Mouse (Mus musculus): Measurements from ENCODE around the gene Riok1.

Gene Riok1

DNA sequence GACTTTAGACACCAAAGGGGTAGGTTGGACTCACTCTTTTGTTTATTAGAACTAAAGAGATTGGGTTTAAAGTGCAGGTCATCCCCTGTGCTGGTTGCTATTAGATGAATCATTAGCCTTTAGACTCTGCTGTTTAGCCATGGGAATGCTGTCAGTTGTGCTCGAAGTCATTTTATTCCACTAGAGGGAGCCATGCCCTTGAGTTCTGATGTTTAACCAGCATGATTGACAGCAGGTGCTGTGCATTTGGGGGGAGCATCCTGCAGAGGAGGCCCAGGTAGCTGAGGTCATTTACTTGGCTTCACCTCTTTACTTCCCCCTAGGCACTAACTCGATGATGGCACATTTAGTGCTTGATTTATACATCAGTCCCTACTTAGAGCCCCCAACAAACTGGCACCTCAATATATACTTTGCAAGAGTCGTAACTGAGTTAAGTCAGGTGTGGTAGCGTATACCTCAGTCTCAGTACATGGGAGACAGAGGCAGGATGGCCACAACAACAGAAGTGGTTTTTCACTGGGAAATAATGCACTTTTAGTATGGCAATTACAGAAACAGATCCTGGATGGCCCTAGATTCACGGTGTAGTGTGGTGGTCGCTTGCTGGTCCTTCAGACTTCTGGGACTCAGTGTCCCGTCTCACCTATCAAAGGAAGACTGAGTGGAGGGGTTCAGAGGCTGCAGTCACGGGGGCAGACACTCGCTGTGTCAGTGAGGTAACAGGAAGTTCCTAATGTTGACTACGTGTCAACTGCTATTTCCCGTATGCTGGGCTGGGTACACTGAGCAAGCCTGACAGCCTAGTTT, 28.3 kb downstream of the Riok1 start:
- DNase-seq: peak; percentile 57

DNA sequence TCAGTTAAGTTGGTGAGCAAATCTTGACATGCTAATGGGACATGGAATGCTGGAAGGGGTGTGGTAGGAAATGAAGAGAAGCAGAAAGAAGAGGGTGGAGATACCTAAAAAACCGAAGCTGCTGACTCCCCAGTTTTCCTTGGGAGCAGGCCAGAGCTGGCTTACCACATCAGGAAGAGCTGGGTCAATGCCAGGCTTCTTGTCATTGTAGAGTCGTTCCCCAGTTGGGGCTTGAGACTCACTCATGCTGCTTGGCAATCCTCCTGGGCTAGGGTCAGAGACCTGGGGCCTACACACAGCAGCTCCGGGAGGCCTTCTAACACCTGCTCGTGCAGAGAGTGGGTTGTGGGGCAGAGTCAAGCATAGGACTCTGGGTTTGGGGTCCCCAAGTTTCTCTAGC, 34.1 kb downstream of the Riok1 start:
- DNase-seq: peak; percentile 34

DNA sequence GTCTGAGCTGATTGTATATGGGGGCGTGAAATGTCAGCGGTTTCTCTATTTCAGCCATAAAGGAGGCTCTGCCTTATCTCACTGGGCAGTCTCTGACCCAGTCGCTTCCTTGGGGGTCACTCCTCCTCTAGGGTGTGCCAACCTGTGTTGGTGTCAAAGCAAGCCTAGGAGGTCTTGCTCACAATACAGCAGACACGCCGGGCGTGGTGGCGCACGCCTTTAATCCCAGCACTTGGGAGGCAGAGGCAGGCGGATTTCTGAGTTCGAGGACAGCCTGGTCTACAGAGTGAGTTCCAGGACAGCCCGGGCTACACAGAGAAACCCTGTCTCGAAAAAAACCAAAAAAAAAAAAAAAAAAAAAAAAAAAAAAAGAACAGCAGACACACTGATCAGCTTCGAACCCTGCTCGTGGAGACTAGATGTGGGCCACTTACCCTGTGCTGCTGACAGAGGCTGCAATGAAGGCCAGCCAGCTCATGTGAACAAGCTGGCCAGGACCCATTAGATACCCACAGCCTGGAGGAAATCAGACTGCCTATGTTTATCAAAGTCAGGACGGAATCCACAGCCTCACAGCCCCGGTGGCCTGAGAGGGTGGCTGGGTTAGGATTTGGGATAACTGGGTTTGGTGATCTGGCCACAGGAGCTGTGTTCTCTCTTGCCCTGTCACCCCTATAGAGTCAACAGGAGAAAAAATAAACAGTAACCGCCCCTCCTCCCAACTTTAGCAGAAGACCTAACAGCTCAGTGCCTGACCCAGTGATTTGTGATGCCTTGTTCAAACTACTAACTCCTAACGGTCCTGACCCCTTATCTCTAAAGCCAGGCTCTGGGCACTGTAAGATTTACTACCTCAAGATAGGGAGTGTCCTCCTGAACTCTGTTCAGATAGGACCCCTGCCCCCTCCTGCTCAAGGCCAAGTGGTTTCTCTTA, 36.8 kb downstream of the Riok1 start:
- DNase-seq: no peak

DNA sequence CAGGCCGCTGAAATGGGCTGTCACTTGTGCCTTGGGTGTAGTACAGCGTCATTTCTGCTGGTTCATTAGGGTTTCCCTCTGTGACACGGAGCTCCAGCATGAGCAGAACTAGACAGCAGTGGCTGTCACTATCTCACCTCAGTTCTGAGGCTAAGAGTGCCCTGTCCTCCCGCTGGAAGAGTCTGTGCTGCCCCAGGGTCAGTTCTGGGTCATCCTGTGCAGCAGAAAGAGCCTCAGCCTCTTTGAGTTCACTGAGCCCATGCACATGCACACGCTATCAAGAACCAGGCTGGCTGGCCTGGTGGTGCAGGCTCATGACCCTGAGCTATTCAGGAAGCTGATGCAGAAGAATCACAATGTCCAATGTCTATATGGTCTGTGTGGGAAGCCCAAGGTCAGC, 37.6 kb downstream of the Riok1 start:
- no peak for DNase-seq

DNA sequence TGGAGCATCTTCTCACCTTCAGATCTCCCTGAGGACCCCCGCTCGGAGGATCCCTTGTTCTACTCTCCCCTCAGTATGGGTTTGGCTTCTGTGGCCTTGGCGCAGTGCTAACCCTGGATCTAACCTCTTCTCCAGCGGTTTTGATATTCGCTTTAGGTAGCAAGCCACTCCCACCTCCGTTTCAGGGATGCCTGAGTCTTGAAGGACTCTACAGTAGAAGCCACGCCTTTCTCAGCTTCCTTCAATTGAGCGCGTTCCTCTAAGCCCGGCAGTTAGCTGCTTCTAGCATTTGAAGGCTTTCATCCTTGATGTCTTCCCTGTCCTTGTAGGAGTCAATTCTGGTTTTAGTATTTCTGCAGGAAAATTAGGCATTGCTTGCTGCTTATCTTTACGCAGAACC, 40.3 kb downstream of the Riok1 start:
- DNase-seq: peak; percentile 14

DNA sequence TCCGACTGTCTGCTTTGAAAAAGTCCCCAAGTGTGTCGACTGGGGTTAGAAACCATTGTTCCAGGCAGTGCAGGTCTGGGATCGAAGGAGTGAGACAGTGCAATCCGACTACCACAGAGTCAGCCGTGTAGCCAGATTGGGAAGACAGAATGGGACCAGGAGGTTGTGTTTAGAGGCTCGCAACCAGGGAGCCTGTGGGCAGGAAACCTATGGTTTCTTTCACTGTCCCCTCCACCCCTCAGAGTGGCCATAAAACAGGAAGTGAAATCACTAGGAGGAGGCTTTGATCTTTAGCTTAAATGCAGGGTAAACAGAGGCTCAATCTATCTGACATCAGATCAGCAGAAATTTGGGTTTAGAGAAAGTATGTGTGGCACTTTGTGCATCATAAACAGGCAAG, 42.0 kb downstream of the Riok1 start:
- no peak for DNase-seq

DNA sequence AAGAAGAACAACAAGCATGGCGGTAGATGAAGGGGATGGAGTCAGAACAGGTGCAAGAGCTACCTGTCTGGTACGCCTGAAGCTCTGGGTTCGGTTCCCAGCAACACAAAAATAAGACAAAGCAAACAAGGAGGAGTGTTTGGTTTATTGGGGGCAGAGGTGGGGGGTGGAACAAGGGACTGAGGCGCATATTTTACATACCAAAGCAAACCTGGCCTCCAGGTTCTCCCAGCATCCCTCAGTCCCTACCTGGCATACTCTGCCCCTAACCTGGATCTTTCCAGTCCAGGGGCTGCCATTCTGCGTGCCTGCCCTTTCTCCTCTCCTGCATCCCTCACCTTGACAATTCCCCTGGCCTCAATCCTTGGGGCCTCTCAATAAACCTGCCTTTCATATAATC, 42.6 kb downstream of the Riok1 start:
- no peak for DNase-seq

DNA sequence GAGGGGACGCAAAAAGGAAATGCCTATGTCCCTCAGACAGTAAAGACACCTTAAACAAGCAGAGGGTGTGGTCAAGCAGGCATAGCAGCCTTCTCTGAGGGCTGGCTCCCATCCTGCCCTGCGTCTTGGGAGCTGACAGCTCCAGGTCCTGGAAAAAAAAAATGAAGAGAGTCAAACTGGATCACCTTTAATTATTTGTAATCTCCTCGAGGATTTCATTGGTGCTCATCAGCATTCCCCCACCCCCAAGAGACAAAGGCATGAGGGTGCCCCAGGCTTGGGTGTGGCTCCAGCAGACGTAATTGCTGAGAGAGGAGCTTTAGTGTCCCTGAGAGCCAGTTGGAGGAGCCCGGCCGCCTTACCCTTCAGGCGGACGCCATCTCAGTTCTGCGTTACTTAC, 43.2 kb downstream of the Riok1 start:
- no peak for DNase-seq

DNA sequence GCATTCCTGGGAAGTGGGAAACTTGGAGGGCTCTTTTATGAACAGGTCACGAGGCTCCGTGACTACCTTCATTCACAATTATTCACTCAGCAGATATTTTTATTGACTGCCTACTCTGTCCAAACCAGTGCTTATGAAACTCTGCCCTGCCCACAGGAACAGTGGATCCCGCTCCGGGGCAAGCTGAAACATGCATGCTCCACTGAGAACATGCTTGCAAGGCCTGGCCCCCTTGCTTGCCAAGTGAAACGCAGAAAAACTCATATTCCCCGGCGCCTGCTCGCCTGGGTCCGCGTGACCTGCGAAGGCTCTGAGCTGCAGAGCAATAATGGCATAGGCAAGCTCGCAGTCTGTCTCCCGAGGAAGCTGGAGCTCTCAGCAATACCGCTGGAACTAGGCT, 43.9 kb downstream of the Riok1 start:
- no peak for DNase-seq

DNA sequence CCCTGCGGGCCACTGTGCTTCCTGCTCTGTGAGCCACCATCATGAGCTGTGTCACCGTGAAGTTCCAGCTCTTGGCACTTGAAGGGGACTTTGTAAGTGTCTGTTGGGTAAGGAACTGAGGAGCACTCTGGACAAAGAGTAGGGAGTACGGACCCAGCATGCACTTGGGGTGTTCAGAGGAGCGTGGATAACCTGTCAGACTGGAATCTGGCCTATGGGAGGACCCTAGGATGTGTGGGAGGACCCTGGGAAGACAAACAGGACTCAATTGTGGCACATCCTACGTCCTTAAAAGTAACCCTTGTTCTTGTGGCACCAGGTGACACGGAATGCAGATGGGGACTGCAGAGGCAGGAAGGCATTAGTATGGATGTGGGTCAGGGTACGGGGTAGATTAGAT, 44.4 kb downstream of the Riok1 start:
- no peak for DNase-seq

DNA sequence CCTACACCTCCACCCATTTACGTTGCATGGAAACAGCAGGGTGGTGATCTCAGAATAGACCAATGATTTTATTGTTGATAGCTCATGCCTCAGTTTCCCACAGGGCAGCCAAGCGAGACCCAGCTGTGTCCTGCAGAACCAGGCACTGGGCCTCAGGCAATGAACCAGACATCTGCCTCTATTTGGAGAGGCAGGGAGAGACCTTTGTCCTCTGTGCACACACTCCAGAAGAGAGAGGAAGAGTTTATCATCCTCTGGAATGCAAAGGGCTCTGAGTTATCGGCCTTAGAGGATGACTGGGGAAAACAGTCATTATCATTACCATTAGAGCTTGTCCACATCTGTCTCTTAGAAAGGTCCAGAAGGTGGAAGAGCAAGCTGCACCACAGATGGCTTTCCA, 49.9 kb downstream of the Riok1 start:
- no peak for DNase-seq

DNA sequence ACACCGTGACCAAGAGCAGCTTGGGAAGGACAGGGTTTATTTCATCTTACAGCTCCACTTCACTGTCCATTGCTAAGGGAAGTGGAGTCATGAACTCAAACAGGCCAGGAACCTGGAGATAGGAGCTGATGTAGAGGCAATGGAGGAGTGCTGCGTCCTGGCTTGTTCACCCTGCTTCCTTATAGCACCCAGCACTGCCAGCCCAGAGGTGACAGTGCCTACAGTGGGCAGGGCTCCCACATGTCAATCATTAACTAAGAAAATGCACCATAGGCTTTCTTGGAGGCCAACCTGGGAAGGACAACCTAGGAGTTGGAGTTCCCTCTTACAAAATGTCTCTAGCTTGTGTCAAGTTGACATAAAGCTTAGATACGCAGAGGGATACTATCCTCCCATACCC, 51.2 kb downstream of the Riok1 start:
- no peak for DNase-seq

DNA sequence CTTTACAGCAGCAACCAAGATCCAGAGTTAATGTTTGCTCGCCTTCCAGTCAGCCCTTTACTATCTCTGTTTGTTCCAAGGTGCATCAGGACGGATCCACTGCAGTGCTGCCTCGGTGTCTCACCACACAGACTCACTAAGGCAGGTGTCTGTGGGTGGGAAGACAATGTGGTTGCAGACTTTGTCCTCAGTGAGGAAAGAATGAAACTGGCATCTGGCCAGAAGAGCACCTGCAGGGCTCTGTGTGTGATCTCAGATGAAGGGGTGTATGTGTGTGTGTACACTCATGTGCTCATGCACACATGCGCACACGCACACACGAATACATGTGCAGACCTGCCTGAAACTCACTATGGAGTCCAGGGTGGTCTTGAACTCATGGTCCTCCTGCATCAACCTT, 52.7 kb downstream of the Riok1 start:
- DNase-seq: no peak

DNA sequence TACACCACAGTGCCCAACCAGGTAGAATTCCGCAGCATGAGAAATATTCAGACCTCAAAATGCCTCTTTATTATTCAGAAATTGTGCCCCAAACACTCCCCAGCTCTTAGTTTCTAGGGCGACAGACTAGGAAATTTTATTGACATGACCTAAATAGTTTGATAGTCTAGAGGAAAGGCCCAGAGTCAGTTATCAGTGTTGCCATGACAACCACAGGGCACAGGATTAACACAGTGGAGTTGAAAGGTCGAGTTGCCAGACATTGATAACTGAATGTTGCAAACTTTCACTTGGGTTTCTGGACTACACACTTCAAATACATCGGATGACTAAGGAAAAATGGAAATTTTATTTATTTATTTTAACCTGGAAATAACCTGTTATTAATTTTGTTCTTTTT, 53.1 kb downstream of the Riok1 start:
- DNase-seq: no peak

DNA sequence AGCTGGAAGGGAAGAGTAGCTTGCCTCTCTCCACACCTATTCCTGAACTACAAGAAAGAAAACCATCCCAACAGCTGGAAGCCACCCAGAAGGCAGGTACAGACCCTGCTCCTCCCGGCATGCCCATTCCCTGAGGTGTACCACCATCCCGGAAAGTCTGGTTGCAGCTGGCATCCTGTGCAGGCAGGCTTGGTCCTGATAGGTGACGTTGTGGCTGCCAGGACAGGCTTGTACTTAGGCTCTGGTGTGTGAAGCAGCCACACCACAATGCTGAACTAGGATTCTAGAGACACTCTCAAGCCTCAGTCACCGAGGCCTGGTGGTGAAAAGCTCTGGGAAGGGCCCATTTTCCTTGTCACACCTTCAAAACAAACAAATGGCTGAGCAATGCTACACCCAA, 59.4 kb downstream of the Riok1 start:
- DNase-seq: no peak

DNA sequence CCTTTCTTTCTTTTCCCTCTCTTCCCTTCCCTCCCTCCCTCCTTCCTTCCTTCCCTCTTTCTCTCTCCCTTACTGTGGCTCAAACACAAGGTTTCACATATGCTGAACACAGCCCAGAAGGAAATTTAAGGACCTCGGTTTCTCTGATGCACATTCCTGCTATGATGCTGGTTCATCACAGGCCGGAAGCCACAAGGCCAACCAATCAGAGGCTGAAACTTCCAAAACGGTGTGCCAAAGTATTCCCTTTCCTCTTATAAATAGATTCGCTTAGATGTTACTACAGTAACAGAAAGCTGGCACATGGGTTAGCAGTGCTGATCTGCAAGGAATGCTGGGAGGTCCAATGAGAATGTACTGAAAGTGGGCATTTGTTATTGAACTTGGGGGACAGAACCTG, 66.6 kb downstream of the Riok1 start:
- no peak for DNase-seq

DNA sequence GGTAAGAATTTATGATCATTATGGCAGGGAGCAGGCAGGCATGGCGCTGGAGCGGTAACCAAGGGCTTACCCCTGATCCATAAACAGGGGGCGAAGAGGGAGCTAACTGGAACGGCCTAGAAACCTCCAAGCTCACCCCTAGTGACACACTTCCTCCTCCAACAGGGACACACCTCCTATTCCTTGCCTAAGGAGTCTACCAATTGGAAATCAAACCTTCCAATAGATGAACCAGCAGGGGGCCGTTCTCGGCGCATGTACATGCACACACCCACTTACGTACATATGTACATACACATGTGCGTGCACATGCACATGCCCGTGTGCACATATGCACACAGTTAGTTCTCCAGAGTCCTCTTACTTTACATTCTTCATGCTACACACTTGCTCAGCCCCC, 67.7 kb downstream of the Riok1 start:
- DNase-seq: no peak

DNA sequence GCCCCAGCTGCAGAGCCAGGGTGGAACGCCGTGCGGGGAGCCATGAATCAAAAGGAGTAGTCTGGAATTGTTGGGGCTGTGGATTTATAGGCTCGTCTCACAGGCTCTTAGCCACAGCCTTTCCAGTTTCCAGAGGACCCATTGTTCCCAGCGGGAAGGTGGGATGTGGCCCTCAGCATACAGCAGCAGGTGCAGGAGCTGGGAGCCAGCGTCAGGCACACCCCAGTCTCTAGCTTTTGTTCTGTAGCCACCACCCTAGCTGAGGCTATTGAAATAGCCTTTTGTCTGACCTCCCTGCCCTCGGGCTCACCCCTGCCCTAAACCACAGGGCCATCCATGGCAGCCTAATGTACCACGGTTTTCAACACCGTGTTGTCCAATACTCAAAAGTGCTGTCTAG, 72.3 kb downstream of the Riok1 start:
- no peak for DNase-seq

Measured in lung, postnatal 14 days (tissue).